Mouse (Mus musculus) WW6 (cell line): ENCODE results near the gene Ttc9.
A peak's percentile ranks its signal among the peaks of the same experiment; 100 is the strongest.

Experiments
- DNase-seq: peaks from one replicate; pipeline ENCODE4 v3.0.0-alpha.2; 2013; ENCODE audit warnings: low read depth, low spot score

The Ttc9 gene

GRCm38 (mm10) chr12:81657321-81657720 lies 26.3 kb downstream of the Ttc9 start:
- no peak for DNase-seq

GRCm38 (mm10) chr12:81658086-81658485 lies 27.0 kb downstream of the Ttc9 start:
- DNase-seq: no peak

- no peak for DNase-seq
Measured at GRCm38 (mm10) chr12:81662076-81662475, 31.0 kb downstream of the Ttc9 start.

- no peak for DNase-seq
Measured at GRCm38 (mm10) chr12:81663116-81663515, 32.1 kb downstream of the Ttc9 start.

GRCm38 (mm10) chr12:81663906-81664305 lies 32.9 kb downstream of the Ttc9 start:
- no peak for DNase-seq

- DNase-seq: no peak
Measured at GRCm38 (mm10) chr12:81668406-81668805, 37.4 kb downstream of the Ttc9 start.

GRCm38 (mm10) chr12:81675557-81675956 lies 44.5 kb downstream of the Ttc9 start:
- DNase-seq: no peak

GRCm38 (mm10) chr12:81679807-81680529 lies 48.9 kb downstream of the Ttc9 start:
- no peak for DNase-seq

GRCm38 (mm10) chr12:81683395-81683794 lies 52.3 kb downstream of the Ttc9 start:
- DNase-seq: peak; percentile 18

- DNase-seq: no peak
Measured at GRCm38 (mm10) chr12:81684096-81684495, 53.0 kb downstream of the Ttc9 start.

- DNase-seq: no peak
Measured at GRCm38 (mm10) chr12:81685981-81686380, 54.9 kb downstream of the Ttc9 start.

- no peak for DNase-seq
Measured at GRCm38 (mm10) chr12:81686406-81687117, 55.5 kb downstream of the Ttc9 start.

GRCm38 (mm10) chr12:81687873-81688272 lies 56.8 kb downstream of the Ttc9 start:
- DNase-seq: no peak

GRCm38 (mm10) chr12:81688537-81688936 lies 57.5 kb downstream of the Ttc9 start:
- DNase-seq: no peak

GRCm38 (mm10) chr12:81689505-81690056 lies 58.5 kb downstream of the Ttc9 start:
- DNase-seq: no peak

- DNase-seq: no peak
Measured at GRCm38 (mm10) chr12:81690111-81690510, 59.1 kb downstream of the Ttc9 start.

- no peak for DNase-seq
Measured at GRCm38 (mm10) chr12:81690751-81691150, 59.7 kb downstream of the Ttc9 start.

GRCm38 (mm10) chr12:81691177-81691730 lies 60.2 kb downstream of the Ttc9 start:
- DNase-seq: no peak

GRCm38 (mm10) chr12:81698011-81698410 lies 67.0 kb downstream of the Ttc9 start:
- no peak for DNase-seq

- no peak for DNase-seq
Measured at GRCm38 (mm10) chr12:81702903-81703302, 71.9 kb downstream of the Ttc9 start.

- DNase-seq: no peak
Measured at GRCm38 (mm10) chr12:81712618-81713017, 81.6 kb downstream of the Ttc9 start.
